Mouse (Mus musculus): ENCODE results near the gene Mtx1.

Gene Mtx1

GRCm38 (mm10) chr3:89226900-89227299, at the start of gene Mtx1:
Mtx1 (minus strand) TSS chr3:89227088.
- DNase-seq (ENCODE audit: low spot score) = no peak

GRCm38 (mm10) chr3:89276061-89276460, 49.2 kb upstream of the Mtx1 start:
- DNase-seq (ENCODE audit: low spot score) = no peak

GRCm38 (mm10) chr3:89271760-89272159, 44.9 kb upstream of the Mtx1 start:
- no peak for DNase-seq (ENCODE audit: low spot score)

GRCm38 (mm10) chr3:89270891-89271290, 44.0 kb upstream of the Mtx1 start:
- DNase-seq (ENCODE audit: low spot score) = no peak

GRCm38 (mm10) chr3:89270051-89270755, 43.3 kb upstream of the Mtx1 start, which contains the start of gene Slc50a1:
Slc50a1 (minus strand) TSS chr3:89270570.
- no peak for DNase-seq (ENCODE audit: low spot score)

GRCm38 (mm10) chr3:89268916-89269315, 42.0 kb upstream of the Mtx1 start:
- no peak for DNase-seq (ENCODE audit: low spot score)

GRCm38 (mm10) chr3:89266439-89266893, 39.6 kb upstream of the Mtx1 start:
- no peak for DNase-seq (ENCODE audit: low spot score)

- DNase-seq (ENCODE audit: low spot score) = no peak
These were observed 35.5 kb upstream of the Mtx1 start for GRCm38 (mm10) chr3:89262417-89262816.

GRCm38 (mm10) chr3:89260211-89260610, 33.3 kb upstream of the Mtx1 start:
- no peak for DNase-seq (ENCODE audit: low spot score)

GRCm38 (mm10) chr3:89259076-89259475, 32.2 kb upstream of the Mtx1 start, which contains the start of gene Dpm3:
Dpm3 (plus strand) TSS chr3:89259358.
- no peak for DNase-seq (ENCODE audit: low spot score)

- DNase-seq (ENCODE audit: low spot score) = no peak
These were observed 29.3 kb upstream of the Mtx1 start for GRCm38 (mm10) chr3:89256177-89256576.

- DNase-seq (ENCODE audit: low spot score) = no peak
These were observed 28.1 kb upstream of the Mtx1 start for GRCm38 (mm10) chr3:89254994-89255393.

- DNase-seq (ENCODE audit: low spot score) = no peak
These were observed 24.5 kb upstream of the Mtx1 start for GRCm38 (mm10) chr3:89251365-89251895.

GRCm38 (mm10) chr3:89250435-89251040, 23.6 kb upstream of the Mtx1 start:
- DNase-seq (ENCODE audit: low spot score) = no peak

- DNase-seq (ENCODE audit: low spot score) = no peak
These were observed 20.6 kb upstream of the Mtx1 start for GRCm38 (mm10) chr3:89247466-89247865.

- peak; percentile 87 for DNase-seq (ENCODE audit: low spot score)
These were observed 19.6 kb upstream of the Mtx1 start, which contains the start of gene Trim46 for GRCm38 (mm10) chr3:89246261-89247100. Trim46 (minus strand) TSS chr3:89246309.

- no peak for DNase-seq (ENCODE audit: low spot score)
These were observed 18.8 kb upstream of the Mtx1 start, which contains the start of gene Krtcap2 for GRCm38 (mm10) chr3:89245688-89246171. Krtcap2 (plus strand) TSS chr3:89245966.

- DNase-seq (ENCODE audit: low spot score) = no peak
These were observed 18.2 kb upstream of the Mtx1 start for GRCm38 (mm10) chr3:89244982-89245687.

- no peak for DNase-seq (ENCODE audit: low spot score)
These were observed 17.5 kb upstream of the Mtx1 start for GRCm38 (mm10) chr3:89244158-89244981.

- no peak for DNase-seq (ENCODE audit: low spot score)
These were observed 16.7 kb upstream of the Mtx1 start for GRCm38 (mm10) chr3:89243609-89244008.
